Mouse (Mus musculus) hindbrain, embryonic 13.5 days (tissue): ENCODE results near the gene Gcnt2. TPM values are rescaled to one million over a fixed set of nuclear protein-coding genes. Genes with fewer than 3 reads are reported as not detected.
"Not testable (repeated sequence)": the region's sequence is repeated elsewhere in the genome, so short reads cannot be mapped to it uniquely, and the experiment has no call there.

Experiments
- ATAC-seq: fragments of 200-750 bp; cut with Nextera tagmentation; 2 replicates; pipeline ENCODE4 v1.8.0; 2017; ENCODE audit warnings: moderate TSS enrichment; ENCODE audit not compliant: low FRiP score
- H3K27ac ChIP-seq: fragments of 300-500 bp; sonication (generic); 2 replicates; pipeline ENCODE4 v1.5.1; 2015; ENCODE audit warnings: inconsistent platforms, mild to moderate bottlenecking, moderate library complexity
- H3K27me3 ChIP-seq: fragments of 300-500 bp; sonication (generic); 2 replicates; pipeline ENCODE4 v1.6.1; 2015; ENCODE audit warnings: mild to moderate bottlenecking, inconsistent platforms
- H3K36me3 ChIP-seq: fragments of 300-500 bp; sonication (generic); 2 replicates; pipeline ENCODE4 v1.6.1; 2015; ENCODE audit warnings: mild to moderate bottlenecking, inconsistent platforms
- H3K4me1 ChIP-seq: fragments of 300-500 bp; sonication (generic); replicated peaks from 2 replicates; pipeline ENCODE4 v1.6.1; 2015; ENCODE audit warnings: inconsistent platforms
- H3K4me2 ChIP-seq: fragments of 300-500 bp; sonication (generic); 2 replicates; pipeline ENCODE4 v1.6.1; 2015; ENCODE audit warnings: inconsistent platforms, mild to moderate bottlenecking, moderate library complexity
- H3K4me3 ChIP-seq: fragments of 300-500 bp; sonication (generic); 2 replicates; pipeline ENCODE4 v1.5.1; 2015; ENCODE audit warnings: mild to moderate bottlenecking, inconsistent platforms
- H3K9ac ChIP-seq: fragments of 300-500 bp; sonication (generic); 2 replicates; pipeline ENCODE4 v1.6.1; 2015; ENCODE audit warnings: mild to moderate bottlenecking, inconsistent platforms
- H3K9me3 ChIP-seq: fragments of 300-500 bp; sonication (generic); 2 replicates; pipeline ENCODE4 v1.6.1; 2016; ENCODE audit warnings: inconsistent platforms
- WGBS: fragments of 180-500 bp; shearing (Covaris S2); methylation state at CpG from one replicate; pipeline ENCODE4 v1.1.7; 2015; 5-methylcytosine and 5-hydroxymethylcytosine counted together
- polyA plus RNA-seq: library from polyadenylated mRNA; unstranded; fragments of >200 nt; fragmentation: Nextera tagmentation; extraction: Ambion mirVana; gene quantifications from 2 replicates; pipeline ENCODE4 v1.2.1, GENCODE M21; 2015

Gene Gcnt2
- polyA plus RNA-seq, 1 experiment from 2014 or later, result 6.4 TPM

GRCm38 (mm10) chr13:40911951-40912350 is 52.4 kb downstream of the Gcnt2 start:
- H3K9me3 ChIP-seq, result no peaks in the 10 kb centered on the region
- 90% methylated on average over 6 of the region's 6 CpGs for WGBS
- H3K27ac ChIP-seq, result no peak overlapping the region
- no peaks in the 10 kb centered on the region for H3K36me3 ChIP-seq
- no peak overlapping the region for H3K4me2 ChIP-seq
- no peak overlapping the region for H3K4me3 ChIP-seq
- no peaks in the 10 kb centered on the region for H3K27me3 ChIP-seq
- H3K9ac ChIP-seq, result no peak overlapping the region
- H3K4me1 ChIP-seq, result peaks cover 9% of the 10 kb centered on the region
- ATAC-seq, result no peak

GRCm38 (mm10) chr13:40913395-40914018 is 54.0 kb downstream of the Gcnt2 start:
- Histone ChIP-seq H3K9me3 (no peaks in the 10 kb centered on the region), H3K4me3 (no peak overlapping the region), H3K4me2 (no peak overlapping the region), H3K4me1 (peaks cover 22% of the 10 kb centered on the region), H3K36me3 (no peaks in the 10 kb centered on the region), H3K27ac (no peak overlapping the region), H3K27me3 (no peaks in the 10 kb centered on the region; the same call in 1 of the 2 replicates), H3K9ac (no peak overlapping the region)
- ATAC-seq, result no peak
- 91% methylated on average over 14 of the region's 14 CpGs for WGBS

GRCm38 (mm10) chr13:40914053-40914585 is 54.6 kb downstream of the Gcnt2 start:
- ATAC-seq, result no peak
- Histone ChIP-seq H3K4me1 (peaks cover 23% of the 10 kb centered on the region), H3K9me3 (no peaks in the 10 kb centered on the region), H3K36me3 (no peaks in the 10 kb centered on the region), H3K9ac (no peak overlapping the region), H3K4me3 (no peak overlapping the region), H3K4me2 (no peak overlapping the region), H3K27ac (no peak overlapping the region), H3K27me3 (peaks cover 3% of the 10 kb centered on the region; the same call in 1 of the 2 replicates)
- 68% methylated on average over 4 of the region's 4 CpGs for WGBS

- Histone ChIP-seq H3K27ac (no peak overlapping the region), H3K27me3 (peaks cover 6% of the 10 kb centered on the region; the same call in 1 of the 2 replicates), H3K4me1 (peaks cover 33% of the 10 kb centered on the region), H3K9me3 (no peaks in the 10 kb centered on the region), H3K4me3 (peak overlapping the region; percentile 52), H3K9ac (peak overlapping the region; percentile 19; the same call in 1 of the 2 replicates), H3K36me3 (no peaks in the 10 kb centered on the region), H3K4me2 (peak overlapping the region; percentile 95)
- WGBS, result 6% methylated on average over 21 of the region's 21 CpGs
- peak; percentile 9; the same call in 1 of the 2 replicates for ATAC-seq
Observed at GRCm38 (mm10) chr13:40916321-40917160, 57.0 kb downstream of the Gcnt2 start.

- Histone ChIP-seq H3K4me2 (peak overlapping the region; percentile 95), H3K4me3 (peak overlapping the region; percentile 52), H3K9me3 (no peaks in the 10 kb centered on the region), H3K9ac (peak overlapping the region; percentile 74), H3K27me3 (peaks cover 6% of the 10 kb centered on the region; the same call in 1 of the 2 replicates), H3K27ac (no peak overlapping the region), H3K4me1 (peaks cover 33% of the 10 kb centered on the region), H3K36me3 (no peaks in the 10 kb centered on the region)
- under 1% methylated on average over 38 of the region's 38 CpGs for WGBS
- ATAC-seq, result peak; percentile 74
Observed at GRCm38 (mm10) chr13:40917161-40918091, 57.9 kb downstream of the Gcnt2 start.

GRCm38 (mm10) chr13:40921326-40922059 is 61.9 kb downstream of the Gcnt2 start:
- no peaks in the 10 kb centered on the region for H3K9me3 ChIP-seq
- peaks cover 28% of the 10 kb centered on the region for H3K4me1 ChIP-seq
- no peak overlapping the region for H3K4me3 ChIP-seq
- ATAC-seq, result no peak
- H3K27ac ChIP-seq, result no peak overlapping the region
- H3K4me2 ChIP-seq, result no peak overlapping the region
- whole genome bisulfite sequencing, result 77% methylated on average over 8 of the region's 8 CpGs
- H3K9ac ChIP-seq, result no peak overlapping the region
- no peaks in the 10 kb centered on the region for H3K36me3 ChIP-seq
- H3K27me3 ChIP-seq, result peaks cover 6% of the 10 kb centered on the region; the same call in 1 of the 2 replicates

GRCm38 (mm10) chr13:40922311-40922877 is 62.8 kb downstream of the Gcnt2 start:
- Histone ChIP-seq H3K4me1 (peaks cover 21% of the 10 kb centered on the region), H3K9ac (no peak overlapping the region), H3K27ac (no peak overlapping the region), H3K4me2 (no peak overlapping the region), H3K9me3 (no peaks in the 10 kb centered on the region), H3K4me3 (no peak overlapping the region), H3K27me3 (peaks cover 6% of the 10 kb centered on the region; the same call in 1 of the 2 replicates), H3K36me3 (no peaks in the 10 kb centered on the region)
- WGBS, result 87% methylated on average over 11 of the region's 11 CpGs
- no peak for ATAC-seq

- WGBS, result 64% methylated on average over 4 of the region's 4 CpGs
Observed at GRCm38 (mm10) chr13:40923756-40924315, 64.3 kb downstream of the Gcnt2 start.

GRCm38 (mm10) chr13:40928192-40928898 is 68.8 kb downstream of the Gcnt2 start:
- no peak overlapping the region for H3K4me3 ChIP-seq
- no peaks in the 10 kb centered on the region for H3K27me3 ChIP-seq
- H3K9me3 ChIP-seq, result no peaks in the 10 kb centered on the region
- H3K36me3 ChIP-seq, result no peaks in the 10 kb centered on the region
- H3K4me2 ChIP-seq, result no peak overlapping the region
- WGBS, result 80% methylated on average over 9 of the region's 9 CpGs
- H3K27ac ChIP-seq, result no peak overlapping the region
- H3K4me1 ChIP-seq, result no peaks in the 10 kb centered on the region
- no peak for ATAC-seq
- no peak overlapping the region for H3K9ac ChIP-seq

More at GRCm38 (mm10) chr13:40923756-40924315, 64.3 kb downstream of the Gcnt2 start:
- Histone ChIP-seq H3K27ac (no peak overlapping the region), H3K4me3 (no peak overlapping the region), H3K36me3 (no peaks in the 10 kb centered on the region), H3K27me3 (0 out of 2 replicates have a peak, but pooled peaks cover 3% of the 10 kb centered on the region), H3K4me1 (peaks cover 10% of the 10 kb centered on the region; the same call in 1 of the 2 replicates), H3K9me3 (no peaks in the 10 kb centered on the region), H3K4me2 (no peak overlapping the region), H3K9ac (no peak overlapping the region)
- ATAC-seq, result no peak

- not testable (repeated sequence) for H3K27ac ChIP-seq, H3K9ac ChIP-seq, H3K4me1 ChIP-seq, ATAC-seq, H3K9me3 ChIP-seq, H3K4me3 ChIP-seq, H3K27me3 ChIP-seq, H3K36me3 ChIP-seq, H3K4me2 ChIP-seq
- no CpG with 5 or more reads among the region's 2 CpGs for WGBS
Observed at GRCm38 (mm10) chr13:40931871-40932270, 72.3 kb downstream of the Gcnt2 start.
